Mouse (Mus musculus) embryo, embryonic 10 days (tissue): Measurements from ENCODE around the gene Arhgap1.

ENCODE experiments used
- DNase-seq: peaks from one replicate; pipeline ENCODE4 v3.0.0-alpha.2; 2015; ENCODE audit warnings: low spot score

The Arhgap1 gene

DNA sequence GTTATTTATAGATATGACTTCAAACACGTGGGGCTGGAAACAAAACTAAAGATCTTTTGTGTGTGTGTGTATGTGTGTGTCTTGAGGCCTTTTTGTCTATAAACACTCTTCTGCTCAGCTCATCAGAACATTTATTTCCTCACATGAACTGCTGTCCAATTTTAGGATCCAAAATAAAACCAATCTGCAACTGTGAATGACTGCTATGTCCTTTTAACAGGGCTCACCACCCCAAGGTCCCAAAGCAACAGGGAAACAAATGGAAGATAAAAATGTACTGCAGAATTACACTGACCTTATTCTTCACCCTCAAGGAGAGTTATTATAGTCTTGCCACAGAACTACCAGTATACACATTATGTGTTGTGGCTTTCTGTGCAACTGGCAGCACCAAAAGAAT, 49.6 kb downstream of the Arhgap1 start:
- no peak for DNase-seq

DNA sequence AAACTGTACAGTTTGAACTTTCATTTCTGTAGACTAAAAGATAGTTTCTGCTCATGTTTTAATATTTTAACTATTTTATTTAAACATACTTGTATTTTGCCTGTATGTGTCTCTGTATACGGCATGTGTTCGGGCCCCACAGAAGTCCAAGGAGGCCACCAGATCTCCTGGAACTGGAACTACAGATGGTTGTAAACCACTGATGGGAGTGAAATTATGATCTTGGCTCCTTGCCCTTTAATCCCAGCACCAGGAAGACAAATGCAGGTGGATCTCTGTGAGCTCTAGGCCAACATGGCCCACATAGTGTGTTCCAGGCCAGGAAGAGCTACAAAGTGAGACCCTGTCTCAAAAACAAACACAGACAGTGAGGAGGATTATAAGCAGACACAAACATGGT, 51.7 kb downstream of the Arhgap1 start:
- DNase-seq, result no peak

DNA sequence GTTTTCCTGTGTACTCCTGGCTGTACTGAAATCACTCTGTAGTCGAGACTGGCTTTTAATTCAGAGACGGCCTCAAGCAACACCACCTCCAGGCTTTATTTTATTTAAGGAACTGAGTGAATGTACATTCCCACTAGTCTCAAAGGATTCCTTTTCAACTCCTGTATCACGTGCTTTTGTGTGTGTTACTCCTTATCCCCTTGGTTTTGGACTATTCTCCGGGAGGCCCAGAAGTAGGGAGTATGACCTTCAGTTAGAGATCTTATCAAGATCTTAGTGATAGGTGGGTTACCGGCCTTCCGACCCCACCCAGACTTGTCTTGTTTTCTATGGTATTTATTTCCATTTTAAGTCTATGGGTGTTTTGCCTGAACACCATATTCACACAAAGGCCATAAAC, 56.1 kb downstream of the Arhgap1 start:
- DNase-seq, result no peak

DNA sequence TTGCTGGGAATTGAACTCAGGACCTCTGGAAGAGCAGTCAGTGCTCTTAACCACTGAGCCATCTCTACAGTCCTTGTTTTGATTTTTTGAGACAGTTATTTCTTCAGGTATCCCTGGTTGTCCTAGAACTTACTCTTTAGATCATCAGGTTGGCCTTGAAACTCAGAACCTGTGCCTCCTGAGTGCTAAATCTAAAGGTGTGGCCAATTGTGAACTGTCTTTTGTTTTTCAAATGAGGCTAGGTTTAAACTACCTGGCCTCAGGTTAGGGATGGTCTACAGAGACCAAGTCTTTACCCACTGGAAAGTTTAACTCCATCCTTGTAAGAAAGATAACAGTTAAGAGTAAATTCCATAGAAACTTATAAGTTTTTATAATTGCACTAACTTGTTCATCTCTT, 56.8 kb downstream of the Arhgap1 start:
- DNase-seq, result no peak

DNA sequence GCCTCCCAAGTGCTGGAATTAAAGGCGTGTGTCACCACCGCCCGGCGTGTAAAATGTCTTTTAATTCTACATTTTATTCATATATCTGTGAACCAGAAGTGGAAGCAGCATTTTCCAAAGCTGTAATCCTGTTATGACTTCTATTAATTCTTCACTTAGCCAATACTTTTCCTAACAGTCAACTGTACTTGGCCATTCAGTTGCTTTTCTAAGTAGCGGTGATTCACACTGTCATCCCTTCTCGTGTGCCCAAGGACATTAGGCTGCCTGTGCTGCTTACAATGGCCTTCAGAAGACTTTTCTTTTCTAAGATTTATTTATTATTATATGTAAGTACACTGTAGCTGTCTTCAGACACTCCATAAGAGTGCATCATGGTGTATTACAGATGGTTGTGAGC, 58.7 kb downstream of the Arhgap1 start:
- DNase-seq, result no peak

DNA sequence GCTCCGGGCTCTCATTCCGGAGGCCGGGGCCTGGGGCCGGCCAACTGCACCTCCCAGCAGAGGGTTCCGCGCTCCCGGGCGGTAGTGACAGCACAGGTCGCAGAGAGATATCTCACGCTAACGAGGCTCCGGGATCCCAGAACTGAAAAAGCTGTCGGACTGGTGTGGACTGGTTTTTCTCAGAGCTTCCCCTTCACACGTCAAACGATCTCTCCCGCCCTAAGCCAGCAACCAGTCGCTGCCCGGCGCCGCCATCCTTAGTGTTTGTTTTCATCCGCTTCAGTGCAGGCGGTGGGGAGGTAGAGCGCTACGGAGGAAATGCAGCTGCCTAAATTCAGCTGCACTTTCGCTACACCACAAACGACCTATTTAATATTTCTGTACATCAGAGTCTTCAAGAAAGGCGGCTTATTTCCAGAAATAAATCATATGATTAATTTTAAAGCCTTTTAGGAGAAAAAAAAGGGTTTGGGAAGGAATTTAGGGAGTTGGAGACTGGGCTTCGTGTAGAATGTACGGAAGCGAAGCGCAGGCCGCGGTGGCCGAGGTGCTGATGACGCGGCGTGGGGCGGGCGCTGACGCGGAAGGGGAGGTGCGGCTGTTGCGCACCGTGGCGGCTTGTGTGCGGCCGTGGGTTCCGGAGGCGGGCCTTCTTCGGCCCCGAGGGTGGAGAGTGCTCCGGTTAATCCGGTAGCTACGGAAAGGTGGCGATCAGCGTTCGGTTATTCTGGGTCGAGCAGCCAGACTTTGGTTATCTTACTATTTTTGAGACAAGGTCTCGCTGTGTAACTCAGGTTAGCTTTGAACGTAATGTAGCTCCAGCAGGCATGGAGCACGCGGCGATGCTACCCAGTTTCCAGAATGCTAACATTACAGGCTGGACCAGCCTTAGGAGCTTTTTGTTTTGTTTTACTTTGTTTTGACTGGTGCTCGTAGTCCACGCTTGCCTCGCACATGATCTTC, 60.9 kb downstream of the Arhgap1 start, which contains the start of the genes Atg13 and Harbi1:
TSS of gene Atg13 (minus strand) at position 305 of the 963 bp plus-strand sequence.
TSS of gene Harbi1 (plus strand) at position 581 of the 963 bp plus-strand sequence.
- peak; percentile 97 for DNase-seq

DNA sequence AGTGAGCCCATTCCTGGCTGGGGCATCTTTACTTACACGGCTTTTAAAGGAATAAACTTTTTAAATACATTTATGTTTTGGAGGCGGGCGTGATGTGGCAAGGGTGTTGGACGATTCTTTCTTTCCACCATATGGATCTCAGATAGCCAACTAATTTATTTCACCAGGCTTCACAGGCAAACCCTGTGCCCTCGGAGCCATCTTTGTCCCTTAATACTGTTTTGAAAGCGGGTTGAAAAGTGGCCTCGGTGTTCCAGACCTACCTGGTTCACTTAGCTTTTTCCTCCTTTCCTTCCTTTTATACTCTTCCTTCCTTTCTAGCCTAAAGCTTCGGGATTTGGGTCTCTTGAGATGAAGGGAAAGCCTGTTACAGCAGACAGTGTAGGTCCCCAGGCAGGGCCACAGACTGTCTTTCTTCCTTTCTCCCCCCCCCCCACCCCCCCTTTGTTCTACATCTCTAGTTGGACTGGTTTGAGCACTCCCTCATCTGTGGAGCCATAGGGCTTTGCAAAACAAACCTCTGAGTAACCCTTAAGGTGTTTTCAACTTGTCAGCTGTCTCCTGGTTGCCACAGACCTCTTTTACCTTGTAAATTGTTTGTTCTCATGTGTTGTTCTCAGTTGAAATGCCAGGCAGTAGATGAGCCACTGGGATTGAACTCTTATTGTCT, 61.7 kb downstream of the Arhgap1 start:
- no peak for DNase-seq

DNA sequence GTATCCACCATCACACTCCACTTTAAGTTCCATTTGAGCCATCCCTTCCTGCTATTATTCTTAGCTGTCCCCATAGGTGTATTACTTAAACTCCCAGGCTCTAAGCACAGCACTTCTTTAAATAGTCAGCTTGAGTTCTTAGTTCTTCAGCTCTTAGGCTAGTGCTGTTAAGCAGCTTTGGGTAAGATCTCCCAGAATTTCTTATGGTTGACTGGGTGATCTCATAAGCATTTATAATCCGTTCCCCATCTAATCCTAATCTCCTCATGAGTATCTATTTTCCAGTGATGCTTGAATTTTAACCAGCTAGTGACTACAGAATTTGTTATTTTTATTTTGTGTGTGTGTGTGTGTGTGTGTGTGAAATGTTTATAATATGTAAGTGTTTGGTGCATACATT, 65.3 kb downstream of the Arhgap1 start:
- no peak for DNase-seq

DNA sequence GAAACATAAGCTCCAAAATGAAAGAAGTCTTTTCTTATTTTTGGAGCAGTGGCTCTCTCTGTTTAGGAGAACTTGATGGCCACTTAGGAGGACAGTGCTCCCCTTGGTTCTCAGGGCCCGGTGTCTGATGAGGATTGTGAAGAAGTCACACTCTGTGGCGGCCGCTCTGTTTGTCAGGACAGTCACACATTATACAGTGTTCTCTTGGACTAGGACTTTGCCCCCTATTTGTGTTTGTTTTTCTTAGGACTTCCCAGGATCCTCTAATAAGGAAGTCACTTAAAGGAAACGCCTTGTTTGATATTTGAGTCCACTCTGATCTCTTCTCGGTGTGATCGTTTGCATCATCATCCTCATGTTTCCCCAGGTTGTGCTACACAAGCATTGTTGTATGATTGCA, 68.6 kb downstream of the Arhgap1 start:
- no peak for DNase-seq
